Mouse (Mus musculus): ENCODE results near the gene Rpain.

DNA sequence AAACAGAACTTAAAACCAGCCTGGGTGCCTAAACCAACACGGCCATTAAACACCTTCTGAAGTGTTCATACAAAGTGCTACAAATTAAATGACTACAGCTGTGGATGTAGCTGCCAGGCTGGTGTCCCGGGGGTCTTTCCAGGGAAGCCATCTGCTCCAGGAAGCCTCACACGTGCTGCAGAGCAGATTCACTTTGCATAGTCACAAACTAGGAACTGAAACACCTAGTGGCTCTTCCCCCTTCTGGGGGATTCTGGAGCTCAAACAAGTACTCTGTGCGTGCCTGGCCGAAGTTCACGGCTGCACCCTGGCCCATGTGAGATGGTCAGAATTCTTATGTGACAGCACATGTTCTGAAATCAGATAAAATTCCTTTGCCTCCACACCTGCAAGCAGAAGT lies 10.2 kb downstream of the Rpain start:
- TF ChIP-seq CTCF (IDR thresholded peaks at IDR 0.05; ENCODE audit: borderline replicate concordance, extremely low read depth, insufficient read depth, insufficient read length) (no peak), POLR2A (IDR thresholded peaks at IDR 0.05; ENCODE audit: borderline replicate concordance, extremely low read depth, insufficient read depth, insufficient read length, poor library complexity, severe bottlenecking) (no peak)
